In genomic region chr8:42972545-42972944, GRCm38 (mm10) we compare ENCODE assay signal across 16 mouse cellular contexts.
"Had no signal": no experiment of that assay in that cellular context is flagged by ENCODE, and none has a peak within 500 bp of the region (broad histone marks: within the 10 kb centered on the region; RNA-seq: fewer than 3 reads in every experiment).

No protein-coding gene starts in this region.

- H3K9ac ChIP-seq: neural tube, embryonic 13.5 days; neural tube, embryonic 15.5 days; stomach, embryonic 15.5 days had no signal

- H3K27me3 ChIP-seq: neural tube, embryonic 13.5 days; neural tube, embryonic 15.5 days; stomach, embryonic 15.5 days had no signal

- H3K4me1 ChIP-seq: stomach, embryonic 15.5 days had no signal

- DNase-seq: retina, postnatal 1 day; right cerebral cortex, adult 18-20 months; right cerebral cortex, postnatal 14 days; right cerebral cortex, postnatal 25 days; right cerebral cortex, postnatal 4 days; spleen, adult 18-20 months; thymus, adult 18-20 months; thymus, adult 2 months; thymus, postnatal 14 days; thymus, postnatal 25 days; thymus, postnatal 36 days; thymus, postnatal 4 days had no signal

- H3K9me3 ChIP-seq: neural tube, embryonic 13.5 days; neural tube, embryonic 15.5 days; stomach, embryonic 15.5 days had no signal

- H3K27ac ChIP-seq: neural tube, embryonic 13.5 days; neural tube, embryonic 15.5 days; stomach, embryonic 15.5 days; stomach, postnatal 0 days had no signal

- H3K4me2 ChIP-seq: neural tube, embryonic 13.5 days; neural tube, embryonic 15.5 days; stomach, embryonic 15.5 days had no signal

- H3K4me3 ChIP-seq: neural tube, embryonic 13.5 days; neural tube, embryonic 15.5 days; stomach, embryonic 15.5 days had no signal

- H3K36me3 ChIP-seq: neural tube, embryonic 13.5 days; neural tube, embryonic 15.5 days; stomach, embryonic 15.5 days had no signal
